Mouse (Mus musculus) ES-Bruce4 (cell line): ENCODE measurements around the gene Mrpl16.

Experiments used
- CTCF ChIP-seq: IDR thresholded peaks from one replicate; pipeline ENCODE4 v1.8.1; 2011; ENCODE audit warnings: low read depth, low read length
- POLR2A ChIP-seq: IDR thresholded peaks from one replicate; pipeline ENCODE4 v1.8.1; 2011; ENCODE audit warnings: low read length; ENCODE audit not compliant: insufficient read depth

DNA sequence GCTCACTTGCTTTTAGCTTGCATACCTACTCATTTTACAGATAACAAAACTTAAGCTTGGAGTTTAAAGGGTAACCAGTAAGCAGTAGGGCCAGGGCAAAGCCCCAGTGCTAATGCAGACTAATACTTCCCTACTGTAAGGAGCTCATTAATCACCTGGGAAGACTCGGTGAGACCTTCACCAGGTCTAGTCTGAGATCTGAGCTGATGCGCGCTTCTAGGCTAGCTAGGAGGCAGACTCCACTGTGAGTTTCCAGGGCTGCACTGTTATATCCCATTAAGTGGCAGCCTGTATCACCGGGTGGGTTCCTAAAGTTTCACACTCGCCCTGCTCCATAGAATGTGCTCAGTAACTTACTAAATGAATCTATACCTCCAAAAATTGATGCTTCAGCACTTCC, 47.4 kb downstream of the Mrpl16 start:
- TF ChIP-seq POLR2A (no peak), CTCF (no peak)
